Mouse (Mus musculus) lung, embryonic 16.5 days (tissue): Measurements from ENCODE around the gene Asap3. TPM values are rescaled to one million over a fixed set of nuclear protein-coding genes. Genes with fewer than 3 reads are reported as not detected.

Source experiments
- ATAC-seq: fragments of 200-750 bp; cut with Nextera tagmentation; 2 replicates; pipeline ENCODE4 v1.8.0; 2017; ENCODE audit warnings: low read depth, mild to moderate bottlenecking, moderate library complexity
- H3K27ac ChIP-seq: fragments of 300-500 bp; sonication (generic); 2 replicates; pipeline ENCODE4 v1.5.1; 2014; ENCODE audit warnings: mild to moderate bottlenecking, control low read depth, low read length
- H3K27me3 ChIP-seq: fragments of 300-500 bp; sonication (generic); 2 replicates; pipeline ENCODE4 v1.6.1; 2014; ENCODE audit warnings: low read depth, low read length, mixed read lengths; ENCODE audit not compliant: control insufficient read depth, insufficient read depth
- H3K36me3 ChIP-seq: fragments of 300-500 bp; sonication (generic); 2 replicates; pipeline ENCODE4 v1.6.1; 2014; ENCODE audit warnings: low read length; ENCODE audit not compliant: control insufficient read depth, insufficient read depth
- H3K4me1 ChIP-seq: fragments of 300-500 bp; sonication (generic); replicated peaks from 2 replicates; pipeline ENCODE4 v1.6.1; 2014; ENCODE audit warnings: low read length, mixed read lengths; ENCODE audit not compliant: control insufficient read depth, insufficient read depth
- H3K4me2 ChIP-seq: fragments of 300-500 bp; sonication (generic); 2 replicates; pipeline ENCODE4 v1.6.1; 2014; ENCODE audit warnings: low read depth, low read length, control low read depth
- H3K4me3 ChIP-seq: fragments of 300-500 bp; sonication (generic); 2 replicates; pipeline ENCODE4 v1.5.1; 2014; ENCODE audit warnings: mild to moderate bottlenecking, low read length, control low read depth
- H3K9ac ChIP-seq: fragments of 300-500 bp; sonication (generic); 2 replicates; pipeline ENCODE4 v1.6.1; 2014; ENCODE audit warnings: low read length, control low read depth
- H3K9me3 ChIP-seq: fragments of 300-500 bp; sonication (generic); 2 replicates; pipeline ENCODE4 v1.6.1; 2016; ENCODE audit warnings: low read length; ENCODE audit not compliant: control insufficient read depth
- WGBS: fragments of 180-500 bp; shearing (Covaris S2); extraction: QIAGEN DNeasy Blood & Tissue Kit; methylation state at CpG from one replicate; pipeline ENCODE4 v1.1.7; 2014; 5-methylcytosine and 5-hydroxymethylcytosine counted together
- polyA plus RNA-seq: library from polyadenylated mRNA; unstranded; fragments of >200 nt; fragmentation: Nextera tagmentation; extraction: Ambion mirVana; gene quantifications from 2 replicates; pipeline ENCODE4 v1.2.1, GENCODE M21; 2015

Gene Asap3
- polyA plus RNA-seq, 1 experiment from 2014 or later = 8.2 TPM

DNA sequence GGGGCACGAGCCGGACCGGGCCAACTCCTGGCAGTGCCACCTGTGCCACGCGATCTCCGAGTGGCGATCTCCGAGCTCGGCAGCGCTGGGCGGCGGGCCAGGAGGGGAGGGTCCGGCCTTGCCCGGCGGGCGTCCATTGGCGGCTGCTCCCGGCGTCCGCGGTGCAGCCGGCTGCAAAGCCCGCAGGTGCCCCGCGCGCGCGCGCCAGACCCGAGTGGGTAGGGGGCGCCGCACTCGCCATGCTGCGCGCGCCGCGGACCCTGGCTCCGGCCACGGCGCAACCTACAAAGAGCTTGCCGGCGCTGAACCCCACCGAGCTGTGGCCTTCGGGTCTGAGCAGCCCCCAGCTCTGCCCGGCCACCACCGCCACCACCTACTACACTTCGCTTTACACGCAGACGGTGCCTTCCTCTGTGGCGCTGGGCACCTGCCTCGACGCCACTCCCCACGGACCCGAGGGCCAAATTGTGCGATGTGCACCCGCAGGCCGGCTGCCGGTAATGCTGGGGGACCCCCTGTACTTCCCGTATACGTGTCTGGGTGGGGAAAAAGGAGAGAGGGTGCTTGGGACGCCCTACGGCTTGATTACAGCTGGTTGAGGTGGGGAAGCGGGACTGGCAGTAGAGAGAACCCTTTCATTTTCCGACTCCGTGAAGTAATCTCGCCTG, 33.5 kb upstream of the Asap3 start:
- under 1% methylated on average over 62 of the region's 67 CpGs for WGBS
- Histone ChIP-seq H3K27me3 (no peaks in the 10 kb centered on the region), H3K27ac (peak overlapping the region; percentile 83), H3K4me2 (peak overlapping the region; percentile 90), H3K9ac (peak overlapping the region; percentile 81), H3K36me3 (no peaks in the 10 kb centered on the region), H3K4me1 (peaks cover 44% of the 10 kb centered on the region), H3K9me3 (no peaks in the 10 kb centered on the region), H3K4me3 (peak overlapping the region; percentile 81)
- peak; percentile 60 for ATAC-seq

DNA sequence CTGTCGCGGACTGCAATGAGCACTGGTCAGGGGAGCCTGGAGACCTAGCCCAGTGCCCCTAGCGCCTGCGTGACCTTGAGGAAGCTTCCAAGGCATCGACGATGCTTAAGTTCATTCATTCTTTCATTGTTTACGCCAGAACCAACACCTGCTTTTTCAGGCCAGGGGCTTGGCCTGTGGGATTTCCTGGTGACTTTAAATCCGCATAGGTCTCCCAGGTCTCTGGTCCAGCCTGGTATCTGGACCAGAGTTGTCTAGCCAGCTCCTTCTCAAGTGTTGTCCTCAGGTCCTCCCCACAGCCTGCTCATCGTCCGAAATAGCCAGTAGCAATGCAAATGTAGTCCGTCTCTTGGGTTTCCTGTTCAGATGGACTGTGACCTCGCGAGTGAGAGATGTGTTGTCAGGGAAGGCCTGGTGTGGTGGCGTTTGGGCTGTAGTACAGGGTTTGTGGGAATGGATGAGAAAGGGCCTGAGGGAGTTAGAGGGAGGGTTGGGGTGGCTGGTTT, 32.9 kb upstream of the Asap3 start:
- peak overlapping the region; percentile 81 for H3K9ac ChIP-seq
- H3K27me3 ChIP-seq = no peaks in the 10 kb centered on the region
- H3K9me3 ChIP-seq = no peaks in the 10 kb centered on the region
- H3K27ac ChIP-seq = peak overlapping the region; percentile 83
- no peak for ATAC-seq
- H3K4me2 ChIP-seq = peak overlapping the region; percentile 90
- 6% methylated on average over 14 of the region's 14 CpGs for WGBS
- H3K4me3 ChIP-seq = peak overlapping the region; percentile 81
- no peaks in the 10 kb centered on the region for H3K36me3 ChIP-seq
- H3K4me1 ChIP-seq = peaks cover 50% of the 10 kb centered on the region

DNA sequence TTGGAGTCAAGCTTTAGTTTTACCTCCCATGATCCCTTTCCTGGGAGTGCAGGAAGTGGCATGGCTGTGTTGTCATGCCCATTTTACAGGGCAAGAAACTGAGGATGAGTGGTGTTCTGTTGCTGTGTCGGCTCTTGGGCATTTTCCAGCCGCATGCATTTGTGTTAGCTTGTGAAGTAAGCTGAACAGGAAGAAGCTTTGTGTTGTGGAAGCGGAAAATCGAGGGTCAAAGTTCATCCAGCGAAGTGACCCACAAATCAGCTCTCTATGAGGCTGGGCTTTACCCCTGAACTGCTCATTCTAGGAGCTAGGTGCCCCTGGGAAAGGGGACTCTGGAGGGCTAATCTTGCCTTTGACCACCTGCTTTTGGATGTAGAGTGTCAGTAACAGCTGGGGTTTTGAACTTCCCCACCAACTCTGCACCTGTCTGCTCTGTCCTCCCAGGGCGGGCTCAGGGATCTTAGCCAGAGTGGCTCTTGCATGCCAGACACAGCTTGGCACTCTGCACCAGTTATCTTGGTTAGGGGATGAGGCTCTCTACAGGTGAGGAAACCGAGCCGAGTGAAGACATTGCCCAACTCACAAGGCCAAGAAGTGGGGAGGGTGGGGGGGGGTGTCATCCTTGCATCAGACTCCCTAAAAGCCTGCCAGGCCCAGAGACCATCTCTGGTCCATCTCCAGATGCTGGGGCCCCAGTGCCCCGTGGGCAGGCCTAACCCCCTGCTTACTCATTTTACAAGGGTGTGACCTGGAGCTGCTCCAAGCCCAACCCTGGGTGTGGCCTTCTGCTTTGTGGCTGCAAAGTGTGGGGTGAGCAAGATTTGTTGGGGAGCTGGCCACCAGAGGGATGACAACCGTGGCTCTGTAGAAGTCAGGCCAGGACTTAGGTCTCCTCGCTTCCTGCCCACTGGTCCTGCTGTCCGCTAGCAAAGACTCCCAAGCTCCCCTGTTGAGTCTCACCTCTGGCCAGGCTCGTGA, 31.7 kb upstream of the Asap3 start:
- H3K27ac ChIP-seq = peak overlapping the region; percentile 7; the same call in 1 of the 2 replicates
- peak overlapping the region; percentile 90 for H3K4me2 ChIP-seq
- H3K4me3 ChIP-seq = peak overlapping the region; percentile 81; the same call in 1 of the 2 replicates
- WGBS = 60% methylated on average over 13 of the region's 13 CpGs
- peak overlapping the region; percentile 16 for H3K9ac ChIP-seq
- peaks cover 54% of the 10 kb centered on the region for H3K4me1 ChIP-seq
- no peaks in the 10 kb centered on the region for H3K9me3 ChIP-seq
- no peaks in the 10 kb centered on the region for H3K27me3 ChIP-seq
- ATAC-seq = no peak; the same call in 1 of the 2 replicates
- H3K36me3 ChIP-seq = no peaks in the 10 kb centered on the region

DNA sequence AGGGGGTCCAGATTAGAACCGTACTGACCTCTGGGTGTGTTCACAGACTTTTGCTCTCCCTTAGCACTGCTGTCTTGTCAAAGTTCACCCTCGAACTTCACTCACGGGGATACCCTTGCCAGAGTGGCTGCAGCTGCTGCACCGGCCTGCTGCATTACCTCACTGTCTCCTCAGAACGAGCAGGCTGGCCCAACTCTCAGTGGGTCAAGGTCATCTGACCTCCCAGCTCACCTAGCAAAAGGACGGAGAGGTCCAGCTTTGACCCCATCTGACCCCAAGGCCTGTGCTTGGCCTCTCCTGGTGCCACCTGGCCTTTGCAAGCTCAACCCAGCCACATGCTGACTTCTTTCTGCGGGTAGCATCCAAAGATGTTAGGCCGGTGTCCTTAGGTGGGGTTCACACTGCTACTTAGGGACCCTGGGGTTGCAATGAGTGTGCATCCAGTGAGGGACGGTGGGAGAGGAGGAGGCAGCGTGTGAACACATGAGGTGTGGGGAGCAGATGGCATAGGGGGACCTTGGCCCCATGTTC, 30.1 kb upstream of the Asap3 start:
- H3K27me3 ChIP-seq = no peaks in the 10 kb centered on the region
- no peak overlapping the region for H3K4me2 ChIP-seq
- H3K27ac ChIP-seq = peak overlapping the region; percentile 24
- no peaks in the 10 kb centered on the region for H3K9me3 ChIP-seq
- H3K9ac ChIP-seq = no peak overlapping the region
- no peak overlapping the region for H3K4me3 ChIP-seq
- peaks cover 66% of the 10 kb centered on the region for H3K4me1 ChIP-seq
- ATAC-seq = no peak
- whole genome bisulfite sequencing = 58% methylated on average over 10 of the region's 10 CpGs
- H3K36me3 ChIP-seq = no peaks in the 10 kb centered on the region

DNA sequence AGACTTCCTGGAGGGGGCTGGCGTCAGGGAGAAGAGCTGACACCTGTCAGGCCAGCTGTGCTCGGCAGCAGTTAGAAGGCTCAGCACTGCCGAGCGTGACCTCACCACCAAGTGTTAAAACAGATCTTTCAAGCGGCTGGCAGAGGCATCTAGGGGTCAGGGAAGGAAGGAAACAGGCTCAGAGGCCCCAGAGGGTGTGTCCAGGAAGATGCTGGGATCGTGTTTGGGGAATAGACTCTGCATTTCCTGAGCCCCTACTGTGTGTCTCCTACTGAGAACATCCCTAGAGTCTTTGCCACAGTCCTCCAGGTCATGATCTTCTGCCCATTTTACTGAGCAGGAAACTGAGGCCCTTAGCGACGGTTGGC, 28.9 kb upstream of the Asap3 start:
- Histone ChIP-seq H3K36me3 (no peaks in the 10 kb centered on the region), H3K4me1 (peaks cover 69% of the 10 kb centered on the region), H3K27me3 (no peaks in the 10 kb centered on the region), H3K27ac (peak overlapping the region; percentile 90), H3K4me2 (peak overlapping the region; percentile 8; the same call in 1 of the 2 replicates), H3K4me3 (no peak overlapping the region), H3K9me3 (no peaks in the 10 kb centered on the region), H3K9ac (no peak overlapping the region)
- WGBS = 29% methylated on average over 8 of the region's 8 CpGs
- ATAC-seq = peak; percentile 4; the same call in 1 of the 2 replicates

DNA sequence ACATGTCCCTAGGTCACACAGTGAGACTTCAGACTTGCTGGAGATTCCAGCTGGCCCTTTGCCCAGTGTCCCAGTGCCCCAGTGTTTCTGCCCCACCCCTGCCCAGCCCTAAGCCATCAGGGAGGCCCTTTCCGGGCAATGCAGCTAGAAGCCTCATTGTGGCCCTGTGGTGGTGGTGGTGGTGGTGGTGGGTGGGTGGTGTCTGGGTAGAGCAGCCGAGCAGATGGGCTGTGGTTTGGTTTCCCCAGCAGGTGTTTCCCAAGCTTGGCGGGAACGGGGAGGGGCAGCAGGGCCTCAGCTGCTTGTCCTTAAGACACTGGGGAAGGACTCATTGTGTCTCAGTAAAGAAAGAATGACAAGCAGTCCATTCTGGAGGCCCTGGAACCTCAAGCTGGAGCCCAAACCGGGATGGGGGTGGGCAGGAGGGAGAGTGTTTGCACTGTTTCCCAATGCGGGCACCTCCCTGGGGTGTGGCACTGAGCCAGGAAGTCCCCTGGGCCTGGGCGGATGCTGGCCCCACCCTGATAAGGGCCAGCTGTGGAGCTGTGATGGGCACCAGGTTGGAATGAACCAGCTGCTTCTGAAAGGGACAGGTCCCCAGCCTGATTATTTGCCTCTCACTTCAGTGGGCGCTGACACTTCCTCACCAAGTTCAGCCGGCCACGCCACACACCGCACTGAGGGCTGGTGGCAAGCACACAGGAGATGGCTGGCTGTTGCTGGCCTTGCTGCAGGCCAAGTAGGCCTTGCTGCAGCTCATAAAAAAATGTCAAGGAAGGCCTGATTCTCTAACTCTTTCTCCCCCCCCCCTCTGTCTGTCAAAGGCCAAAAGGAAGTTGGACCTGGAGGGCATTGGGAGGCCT, 28.3 kb upstream of the Asap3 start:
- Histone ChIP-seq H3K4me3 (no peak overlapping the region), H3K4me1 (peaks cover 69% of the 10 kb centered on the region), H3K27me3 (no peaks in the 10 kb centered on the region), H3K4me2 (peak overlapping the region; percentile 8; the same call in 1 of the 2 replicates), H3K27ac (peak overlapping the region; percentile 90), H3K36me3 (no peaks in the 10 kb centered on the region), H3K9ac (peak overlapping the region; percentile 20; the same call in 1 of the 2 replicates), H3K9me3 (no peaks in the 10 kb centered on the region)
- ATAC-seq = peak; percentile 39
- 27% methylated on average over 11 of the region's 11 CpGs for WGBS

DNA sequence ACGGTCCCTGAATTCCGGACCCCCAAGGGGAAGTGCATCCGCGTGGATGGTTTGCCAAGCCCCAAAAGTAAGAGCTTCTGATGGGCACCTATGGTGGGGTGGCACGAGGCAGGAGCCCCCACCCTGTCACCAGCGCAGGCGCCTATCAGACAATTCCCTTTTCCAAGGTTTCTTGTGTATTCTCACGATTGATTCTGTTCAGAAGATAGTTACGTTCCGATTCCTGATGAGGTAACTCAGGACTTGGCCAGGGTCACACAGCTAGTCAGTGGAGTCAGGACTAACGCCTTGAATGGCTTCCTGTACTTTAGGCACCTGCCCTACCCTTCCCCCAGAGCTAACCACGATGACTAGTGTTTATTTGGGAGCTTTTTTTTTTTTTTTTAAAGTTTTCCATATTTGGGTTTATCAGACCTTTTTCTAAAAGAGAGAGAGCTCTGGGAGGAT, 27.7 kb upstream of the Asap3 start:
- peak overlapping the region; percentile 20; the same call in 1 of the 2 replicates for H3K9ac ChIP-seq
- peak overlapping the region; percentile 90 for H3K27ac ChIP-seq
- H3K4me3 ChIP-seq = no peak overlapping the region
- H3K4me1 ChIP-seq = peaks cover 65% of the 10 kb centered on the region
- no peak for ATAC-seq
- 0 out of 2 replicates have a peak overlapping the region, but pooled peaks have one; percentile 8 for H3K4me2 ChIP-seq
- no peaks in the 10 kb centered on the region for H3K36me3 ChIP-seq
- H3K9me3 ChIP-seq = no peaks in the 10 kb centered on the region
- 71% methylated on average over 12 of the region's 12 CpGs for WGBS
- no peaks in the 10 kb centered on the region for H3K27me3 ChIP-seq

DNA sequence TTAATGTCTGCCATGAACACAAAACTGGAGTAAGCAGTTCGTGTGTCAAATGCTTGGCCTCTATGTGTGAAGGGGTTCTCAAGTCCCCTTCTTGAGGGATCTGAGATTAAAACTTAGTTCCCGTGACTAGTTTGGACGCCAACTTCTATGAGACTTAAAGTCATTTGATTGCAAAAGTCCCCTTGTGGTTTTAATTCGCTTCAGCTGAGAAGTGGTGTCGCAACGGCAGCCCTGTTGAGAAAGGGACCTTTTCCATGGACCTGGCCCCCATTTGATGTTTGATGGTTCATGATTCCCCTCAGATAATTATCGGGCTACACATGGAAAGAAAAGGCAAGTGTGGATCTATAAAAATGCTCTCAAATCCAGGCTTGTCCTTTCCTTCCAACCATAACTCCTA, 26.7 kb upstream of the Asap3 start:
- H3K4me1 ChIP-seq = peaks cover 56% of the 10 kb centered on the region
- H3K9ac ChIP-seq = no peak overlapping the region
- H3K4me2 ChIP-seq = peak overlapping the region; percentile 60
- H3K27me3 ChIP-seq = no peaks in the 10 kb centered on the region
- H3K4me3 ChIP-seq = no peak overlapping the region
- WGBS = 69% methylated on average over 7 of the region's 7 CpGs
- peak overlapping the region; percentile 91 for H3K27ac ChIP-seq
- no peak for ATAC-seq
- H3K36me3 ChIP-seq = no peaks in the 10 kb centered on the region
- H3K9me3 ChIP-seq = no peaks in the 10 kb centered on the region
